Mouse (Mus musculus) thymus, postnatal 14 days (tissue): Measurements from ENCODE around the gene Dbil5.

Source experiments
- DNase-seq: peaks from one replicate; pipeline ENCODE4 v3.0.0; 2021

Gene Dbil5

GRCm38 (mm10) chr11:76236136-76236535 is 18.7 kb downstream of the Dbil5 start:
- no peak for DNase-seq

- DNase-seq: no peak
Observed at GRCm38 (mm10) chr11:76239750-76240149, 22.3 kb downstream of the Dbil5 start.

- DNase-seq: peak; percentile 92
Observed at GRCm38 (mm10) chr11:76242901-76243810, 25.7 kb downstream of the Dbil5 start, which contains the start of the genes Mrm3 and Glod4. Gene Mrm3 (plus strand): TSS chr11:76243715. Gene Glod4 (minus strand): TSS chr11:76243725.

GRCm38 (mm10) chr11:76243811-76244546 is 26.6 kb downstream of the Dbil5 start:
- no peak for DNase-seq

GRCm38 (mm10) chr11:76246439-76246838 is 29.0 kb downstream of the Dbil5 start:
- DNase-seq: no peak

GRCm38 (mm10) chr11:76247239-76247638 is 29.8 kb downstream of the Dbil5 start:
- no peak for DNase-seq

- no peak for DNase-seq
Observed at GRCm38 (mm10) chr11:76252036-76252435, 34.6 kb downstream of the Dbil5 start.

- peak; percentile 82 for DNase-seq
Observed at GRCm38 (mm10) chr11:76253145-76253917, 35.9 kb downstream of the Dbil5 start.

- no peak for DNase-seq
Observed at GRCm38 (mm10) chr11:76253918-76254264, 36.5 kb downstream of the Dbil5 start.

GRCm38 (mm10) chr11:76255431-76256001 is 38.1 kb downstream of the Dbil5 start:
- DNase-seq: no peak

- no peak for DNase-seq
Observed at GRCm38 (mm10) chr11:76256129-76256528, 38.7 kb downstream of the Dbil5 start.

GRCm38 (mm10) chr11:76257386-76257785 is 40.0 kb downstream of the Dbil5 start:
- DNase-seq: no peak

- no peak for DNase-seq
Observed at GRCm38 (mm10) chr11:76258511-76258910, 41.1 kb downstream of the Dbil5 start.

GRCm38 (mm10) chr11:76260208-76261050 is 43.0 kb downstream of the Dbil5 start:
- no peak for DNase-seq

- peak; percentile 8 for DNase-seq
Observed at GRCm38 (mm10) chr11:76261224-76261623, 43.8 kb downstream of the Dbil5 start.

- no peak for DNase-seq
Observed at GRCm38 (mm10) chr11:76262611-76263351, 45.4 kb downstream of the Dbil5 start.

- no peak for DNase-seq
Observed at GRCm38 (mm10) chr11:76267550-76267949, 50.1 kb downstream of the Dbil5 start.

- no peak for DNase-seq
Observed at GRCm38 (mm10) chr11:76268001-76268459, 50.6 kb downstream of the Dbil5 start.
